Comparison of ENCODE assay signal across 40 mouse cellular contexts in genomic region chr16:38789016-38789415, GRCm38 (mm10). TPM values are rescaled to one million over a fixed set of nuclear protein-coding genes. Genes with fewer than 3 reads are reported as not detected.
"Had no signal": no experiment of that assay in that cellular context is flagged by ENCODE, and none has a peak within 500 bp of the region (broad histone marks: within the 10 kb centered on the region; RNA-seq: fewer than 3 reads in every experiment).

No protein-coding gene starts in this region.

- H3K27ac ChIP-seq: heart, embryonic 10.5 days; hindbrain, embryonic 10.5 days; hindbrain, embryonic 12.5 days; hindbrain, embryonic 14.5 days; intestine, embryonic 15.5 days; layer of hippocampus, adult 2 months; limb, embryonic 13.5 days; limb, embryonic 15.5 days; liver, embryonic 13.5 days had no signal

- H3K9ac ChIP-seq: heart, embryonic 12.5 days; hindbrain, embryonic 12.5 days; hindbrain, embryonic 14.5 days; intestine, embryonic 15.5 days; limb, embryonic 13.5 days; limb, embryonic 15.5 days; liver, embryonic 13.5 days had no signal

- ATAC-seq: hindbrain, embryonic 16.5 days; inflammation-experienced regulatory T-cells, adult 6 months; intestine, embryonic 15.5 days; intestine, postnatal 0 days had no signal

- H3K4me1 ChIP-seq: intestine, embryonic 15.5 days; limb, embryonic 15.5 days; liver, embryonic 13.5 days had no signal

- H3K27me3 ChIP-seq: hindbrain, embryonic 12.5 days; intestine, embryonic 15.5 days; limb, embryonic 13.5 days; limb, embryonic 15.5 days had no signal

- H3K36me3 ChIP-seq: heart, embryonic 10.5 days; heart, embryonic 12.5 days; hindbrain, embryonic 10.5 days; hindbrain, embryonic 12.5 days; intestine, embryonic 15.5 days; limb, embryonic 13.5 days; limb, embryonic 15.5 days; liver, embryonic 13.5 days had no signal

- DNase-seq: gastrocnemius, postnatal 14 days; gastrocnemius, postnatal 36 days; heart, postnatal 10 days; heart, postnatal 4 days; kidney, adult 18-20 months; kidney, adult 8-10 months; kidney, postnatal 10 days; kidney, postnatal 25 days; kidney, postnatal 4 days; layer of hippocampus, adult 9-11 months; layer of hippocampus, postnatal 36 days; left cerebral cortex, postnatal 4 days; liver, embryonic 13.5 days had no signal

- H3K4me2 ChIP-seq: heart, embryonic 12.5 days; hindbrain, embryonic 12.5 days; hindbrain, embryonic 14.5 days; intestine, embryonic 15.5 days; limb, embryonic 13.5 days; limb, embryonic 15.5 days; liver, embryonic 13.5 days had no signal

- H3K9me3 ChIP-seq: heart, embryonic 10.5 days; heart, embryonic 12.5 days; hindbrain, embryonic 10.5 days; hindbrain, embryonic 12.5 days; intestine, embryonic 15.5 days; limb, embryonic 13.5 days; limb, embryonic 15.5 days; liver, embryonic 13.5 days had no signal

- H3K4me3 ChIP-seq: heart, embryonic 10.5 days; heart, embryonic 12.5 days; hindbrain, embryonic 10.5 days; hindbrain, embryonic 12.5 days; intestine, embryonic 15.5 days; layer of hippocampus, adult 2 months; limb, embryonic 13.5 days; limb, embryonic 15.5 days; liver, embryonic 13.5 days had no signal

RNA-seq across cellular contexts. Expression of gene Upk1b, which starts 11.1 kb away (rescaled TPM):
- total RNA-seq: gastrocnemius, adult 18-20 months; gastrocnemius, adult 8-10 months; gastrocnemius, postnatal 14 days; gastrocnemius, postnatal 36 days had no signal
- polyA plus RNA-seq: inflammation-experienced regulatory T-cells, adult 6 months had no signal

RNA-seq across cellular contexts. Expression of gene 4930435E12Rik, which starts 39.5 kb away (rescaled TPM):
- total RNA-seq: gastrocnemius, adult 18-20 months; gastrocnemius, adult 8-10 months; gastrocnemius, postnatal 14 days; gastrocnemius, postnatal 36 days; heart, adult 8-10 months; heart, postnatal 10 days; heart, postnatal 25 days; heart, postnatal 4 days; layer of hippocampus, adult 2 months; layer of hippocampus, postnatal 14 days; layer of hippocampus, postnatal 36 days; left cerebral cortex, adult 18-20 months; left cerebral cortex, adult 8-10 months; left cerebral cortex, postnatal 10 days; left cerebral cortex, postnatal 25 days; left cerebral cortex, postnatal 4 days; liver, adult 2 months had no signal
- polyA plus RNA-seq: heart, embryonic 10.5 days; heart, embryonic 12.5 days; heart, embryonic 14.5 days; heart, embryonic 16.5 days; hindbrain, embryonic 10.5 days; hindbrain, embryonic 12.5 days; hindbrain, embryonic 14.5 days; hindbrain, embryonic 16.5 days; inflammation-experienced regulatory T-cells, adult 6 months; intestine, embryonic 15.5 days; intestine, postnatal 0 days; kidney, embryonic 14.5 days; kidney, embryonic 16.5 days; limb, embryonic 11.5 days; limb, embryonic 13.5 days; limb, embryonic 15.5 days; liver, adult 2 months; liver, embryonic 13.5 days had no signal
